Mouse (Mus musculus) liver, adult (tissue): ENCODE measurements around the gene Cdc42bpb.

Experiments used
- GATA4 ChIP-seq: IDR thresholded peaks from 2 replicates; pipeline ENCODE4 v1.6.1; 2014; ENCODE audit warnings: mild to moderate bottlenecking, low read length; ENCODE audit not compliant: insufficient replicate concordance

Gene Cdc42bpb

GRCm38 (mm10) chr12:111364234-111364633 is 13.3 kb downstream of the Cdc42bpb start:
- no peak for TF ChIP-seq GATA4

GRCm38 (mm10) chr12:111361319-111362098 is 16.0 kb downstream of the Cdc42bpb start:
- no peak for TF ChIP-seq GATA4

- TF ChIP-seq GATA4, result no peak
These were observed 16.8 kb downstream of the Cdc42bpb start for GRCm38 (mm10) chr12:111360671-111361070.

- no peak for TF ChIP-seq GATA4
These were observed 21.3 kb downstream of the Cdc42bpb start for GRCm38 (mm10) chr12:111356216-111356615.

GRCm38 (mm10) chr12:111354142-111354541 is 23.4 kb downstream of the Cdc42bpb start:
- TF ChIP-seq GATA4, result no peak

GRCm38 (mm10) chr12:111353439-111353915 is 24.0 kb downstream of the Cdc42bpb start:
- TF ChIP-seq GATA4, result no peak

GRCm38 (mm10) chr12:111353008-111353407 is 24.5 kb downstream of the Cdc42bpb start:
- no peak for TF ChIP-seq GATA4

- no peak for TF ChIP-seq GATA4
These were observed 25.0 kb downstream of the Cdc42bpb start for GRCm38 (mm10) chr12:111352520-111352919.

- TF ChIP-seq GATA4, result no peak
These were observed 27.8 kb downstream of the Cdc42bpb start for GRCm38 (mm10) chr12:111349540-111350231.

- no peak for TF ChIP-seq GATA4
These were observed 33.6 kb downstream of the Cdc42bpb start for GRCm38 (mm10) chr12:111343956-111344355.

- no peak for TF ChIP-seq GATA4
These were observed 36.8 kb downstream of the Cdc42bpb start for GRCm38 (mm10) chr12:111340692-111341091.

- no peak for TF ChIP-seq GATA4
These were observed 39.6 kb downstream of the Cdc42bpb start for GRCm38 (mm10) chr12:111337864-111338354.

- TF ChIP-seq GATA4, result no peak
These were observed 44.4 kb downstream of the Cdc42bpb start for GRCm38 (mm10) chr12:111333020-111333605.

- TF ChIP-seq GATA4, result no peak
These were observed 45.1 kb downstream of the Cdc42bpb start for GRCm38 (mm10) chr12:111332443-111332842.

GRCm38 (mm10) chr12:111331573-111331972 is 45.9 kb downstream of the Cdc42bpb start:
- no peak for TF ChIP-seq GATA4

GRCm38 (mm10) chr12:111329281-111329680 is 48.2 kb downstream of the Cdc42bpb start:
- no peak for TF ChIP-seq GATA4
